Mouse (Mus musculus) small intestine, adult 2 months (tissue): Measurements from ENCODE around the gene Fbxl20.

ENCODE experiments used
- CTCF ChIP-seq: fragments of 200-500 bp; IDR thresholded peaks from 2 replicates; pipeline ENCODE4 v1.5.1; 2012; ENCODE audit warnings: low read depth, mild to moderate bottlenecking, control low read depth, inconsistent platforms, low read length, moderate library complexity, mixed read lengths; ENCODE audit not compliant: insufficient replicate concordance, insufficient read length; ENCODE audit errors: extremely low read depth
- POLR2A ChIP-seq: fragments of 200-500 bp; IDR thresholded peaks from 2 replicates; pipeline ENCODE4 v1.6.1; 2012; ENCODE audit warnings: low read depth, mild to moderate bottlenecking, control low read depth, inconsistent platforms, low read length, moderate library complexity

- TF ChIP-seq CTCF = no peak
- TF ChIP-seq POLR2A = no peak
Observed at GRCm38 (mm10) chr11:98044074-98044473, 106.1 kb downstream of the Fbxl20 start.
